Mouse (Mus musculus) spleen, adult 2 months (tissue): ENCODE results near the gene Ncoa3.

Source experiments
- CTCF ChIP-seq: fragments of 200-500 bp; IDR thresholded peaks from 2 replicates; pipeline ENCODE4 v1.5.1; 2011; ENCODE audit warnings: mild to moderate bottlenecking, inconsistent platforms; ENCODE audit not compliant: insufficient read depth, insufficient read length, insufficient replicate concordance; ENCODE audit errors: extremely low read depth
- POLR2A ChIP-seq: fragments of 200-500 bp; IDR thresholded peaks from 2 replicates; pipeline ENCODE4 v1.6.1; 2011; ENCODE audit warnings: low read depth, low read length, inconsistent platforms

DNA sequence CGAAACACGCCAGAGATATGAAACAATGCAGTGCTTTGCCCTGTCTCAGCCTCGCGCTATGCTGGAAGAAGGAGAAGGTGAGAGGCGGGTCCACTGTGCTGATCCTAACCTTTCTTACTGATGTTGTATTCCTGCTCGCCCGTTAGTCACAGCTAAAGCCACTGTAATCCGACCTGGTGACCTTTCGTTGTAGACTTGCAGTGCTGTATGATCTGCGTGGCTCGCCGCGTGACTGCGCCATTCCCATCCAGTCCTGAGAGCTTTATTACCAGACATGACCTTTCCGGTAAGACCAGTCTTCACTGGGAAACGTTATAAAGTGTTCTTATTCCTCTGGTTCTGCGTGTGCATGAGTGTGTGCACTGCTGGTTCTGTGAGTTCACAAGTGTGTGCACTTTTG lies 59.0 kb downstream of the Ncoa3 start:
- TF ChIP-seq CTCF, result no peak
- no peak for TF ChIP-seq POLR2A
